Mouse (Mus musculus) liver, adult (tissue): Measurements from ENCODE around the gene Aip.

Source experiments
- GATA4 ChIP-seq: IDR thresholded peaks from 2 replicates; pipeline ENCODE4 v1.6.1; 2014; ENCODE audit warnings: mild to moderate bottlenecking, low read length; ENCODE audit not compliant: insufficient replicate concordance

Aip gene

GRCm38 (mm10) chr19:4125741-4126696 is at the start of gene Aip:
TSS of gene Aip (minus strand) at chr19:4125858.
- no peak; the same call in 1 of the 2 replicates for TF ChIP-seq GATA4

GRCm38 (mm10) chr19:4172925-4173324 is 47.3 kb upstream of the Aip start:
- TF ChIP-seq GATA4, result no peak

- no peak for TF ChIP-seq GATA4
Observed at GRCm38 (mm10) chr19:4171393-4172290, 46.0 kb upstream of the Aip start.

- no peak for TF ChIP-seq GATA4
Observed at GRCm38 (mm10) chr19:4170723-4171392, 45.2 kb upstream of the Aip start.

GRCm38 (mm10) chr19:4169810-4170209 is 44.2 kb upstream of the Aip start:
- TF ChIP-seq GATA4, result no peak

- no peak for TF ChIP-seq GATA4
Observed at GRCm38 (mm10) chr19:4169378-4169784, 43.7 kb upstream of the Aip start.

GRCm38 (mm10) chr19:4166678-4167476 is 41.2 kb upstream of the Aip start:
- TF ChIP-seq GATA4, result no peak

GRCm38 (mm10) chr19:4164721-4165120 is 39.1 kb upstream of the Aip start:
- no peak for TF ChIP-seq GATA4

- TF ChIP-seq GATA4, result no peak
Observed at GRCm38 (mm10) chr19:4164100-4164499, 38.4 kb upstream of the Aip start.

GRCm38 (mm10) chr19:4163543-4163887 is 37.9 kb upstream of the Aip start:
- no peak for TF ChIP-seq GATA4

- TF ChIP-seq GATA4, result no peak; the same call in 1 of the 2 replicates
Observed at GRCm38 (mm10) chr19:4162646-4163542, 37.2 kb upstream of the Aip start, which contains the start of gene Rps6kb2. TSS of gene Rps6kb2 (minus strand) at chr19:4163354.

- no peak for TF ChIP-seq GATA4
Observed at GRCm38 (mm10) chr19:4159049-4159448, 33.4 kb upstream of the Aip start.

- no peak for TF ChIP-seq GATA4
Observed at GRCm38 (mm10) chr19:4156771-4157170, 31.1 kb upstream of the Aip start.
